Mouse (Mus musculus) lung, embryonic 14.5 days (tissue): ENCODE results near the gene Tmem204. TPM values are rescaled to one million over a fixed set of nuclear protein-coding genes. Genes with fewer than 3 reads are reported as not detected.

Experiments
- ATAC-seq: fragments of 200-750 bp; cut with Nextera tagmentation; 2 replicates; pipeline ENCODE4 v1.8.0; 2017; ENCODE audit warnings: mild to moderate bottlenecking, moderate TSS enrichment, moderate library complexity; ENCODE audit not compliant: insufficient read depth
- DNase-seq: peaks from one replicate; pipeline ENCODE4 v3.0.0-alpha.2; 2015
- H3K27ac ChIP-seq: fragments of 300-500 bp; sonication (generic); 2 replicates; pipeline ENCODE4 v1.5.1; 2014; ENCODE audit warnings: low read depth, mild to moderate bottlenecking, moderate library complexity
- H3K27me3 ChIP-seq: fragments of 300-500 bp; sonication (generic); 2 replicates; pipeline ENCODE4 v1.6.1; 2014; ENCODE audit warnings: low read length, control low read depth; ENCODE audit not compliant: insufficient read depth
- H3K36me3 ChIP-seq: fragments of 300-500 bp; sonication (generic); 2 replicates; pipeline ENCODE4 v1.6.1; 2014; ENCODE audit warnings: control low read depth; ENCODE audit not compliant: insufficient read depth
- H3K4me1 ChIP-seq: fragments of 300-500 bp; sonication (generic); 2 replicates; pipeline ENCODE4 v1.6.1; 2014; ENCODE audit warnings: antibody characterized with exemption, control low read depth; ENCODE audit not compliant: insufficient read depth
- H3K4me2 ChIP-seq: fragments of 300-500 bp; sonication (generic); 2 replicates; pipeline ENCODE4 v1.6.1; 2014; ENCODE audit warnings: mild to moderate bottlenecking
- H3K4me3 ChIP-seq: fragments of 300-500 bp; sonication (generic); 2 replicates; pipeline ENCODE4 v1.5.1; 2014; ENCODE audit warnings: low read depth, low read length
- H3K9ac ChIP-seq: fragments of 300-500 bp; sonication (generic); 2 replicates; pipeline ENCODE4 v1.6.1; 2014
- H3K9me3 ChIP-seq: fragments of 300-500 bp; sonication (generic); 2 replicates; pipeline ENCODE4 v1.6.1; 2016; ENCODE audit warnings: low read depth, low read length, control low read depth
- CTCF ChIP-seq: IDR thresholded peaks from 2 replicates; pipeline ENCODE4 v1.5.1; 2016; ENCODE audit warnings: antibody characterized with exemption, low read depth
- WGBS: fragments of 180-500 bp; shearing (Covaris S2); extraction: QIAGEN DNeasy Blood & Tissue Kit; methylation state at CpG from one replicate; pipeline ENCODE4 v1.1.7; 2014; 5-methylcytosine and 5-hydroxymethylcytosine counted together
- polyA plus RNA-seq: library from polyadenylated mRNA; unstranded; fragments of >200 nt; fragmentation: Nextera tagmentation; extraction: Ambion mirVana; gene quantifications from 2 replicates; pipeline ENCODE4 v1.2.1, GENCODE M21; 2014

Tmem204 gene
- polyA plus RNA-seq, 1 experiment from 2014 or later, result 65.2 TPM

DNA sequence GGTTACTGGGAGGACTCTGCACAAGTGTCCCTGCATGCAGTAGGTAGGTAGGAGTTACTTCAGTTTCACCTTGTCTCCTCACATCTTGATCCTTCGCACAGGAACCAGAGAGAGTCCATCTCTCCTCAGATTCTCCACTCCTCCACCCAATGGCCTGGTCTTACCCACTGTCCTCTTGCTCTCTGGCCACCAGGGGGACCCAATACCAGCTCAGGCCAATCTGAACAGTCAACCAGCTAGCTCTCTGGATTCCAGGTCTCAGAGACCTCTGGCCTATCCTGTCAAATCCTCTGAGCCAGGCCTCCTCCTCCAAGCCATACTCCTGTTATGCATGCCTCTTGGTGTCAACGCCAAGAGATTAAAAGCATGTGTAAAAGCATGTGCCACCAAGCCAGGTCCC is 26.2 kb upstream of the Tmem204 start:
- 88% methylated on average over 2 of the region's 2 CpGs for WGBS
- no peak overlapping the region for H3K4me2 ChIP-seq
- no peaks in the 10 kb centered on the region for H3K27me3 ChIP-seq
- no peak overlapping the region for H3K9ac ChIP-seq
- TF ChIP-seq CTCF, result peak; percentile 80
- DNase-seq, result peak; percentile 63
- H3K9me3 ChIP-seq, result no peaks in the 10 kb centered on the region
- no peak overlapping the region for H3K27ac ChIP-seq
- peaks cover under 1% of the 10 kb centered on the region for H3K4me1 ChIP-seq
- peaks cover 71% of the 10 kb centered on the region for H3K36me3 ChIP-seq
- no peak overlapping the region for H3K4me3 ChIP-seq
- no peak for ATAC-seq

DNA sequence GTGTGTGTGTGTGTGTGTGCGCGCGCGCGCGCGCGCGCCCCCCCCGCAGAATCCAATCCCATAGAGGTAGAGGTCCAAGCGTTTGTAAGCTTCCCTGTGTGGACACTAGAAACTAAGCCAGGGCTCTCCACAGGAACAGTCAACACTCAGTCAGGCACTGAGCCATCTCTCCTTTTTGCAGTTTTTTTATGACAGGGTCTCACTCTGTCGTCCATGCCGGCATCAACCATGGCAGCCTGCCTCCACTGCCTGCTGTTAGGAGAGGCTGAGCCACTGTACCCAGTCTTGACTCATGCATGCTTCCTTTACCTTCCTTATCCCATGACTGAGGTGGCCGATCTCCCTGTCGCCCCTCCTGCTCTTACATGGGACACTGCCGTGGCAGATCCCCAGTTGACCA is 24.4 kb upstream of the Tmem204 start:
- Histone ChIP-seq H3K9ac (no peak overlapping the region), H3K36me3 (peaks cover 83% of the 10 kb centered on the region), H3K9me3 (no peaks in the 10 kb centered on the region), H3K4me2 (no peak overlapping the region), H3K27ac (no peak overlapping the region), H3K4me3 (no peak overlapping the region), H3K4me1 (no peaks in the 10 kb centered on the region), H3K27me3 (no peaks in the 10 kb centered on the region)
- ATAC-seq (no peak), DNase-seq (no peak)
- no peak for TF ChIP-seq CTCF
- WGBS, result 79% methylated on average over 11 of the region's 16 CpGs

DNA sequence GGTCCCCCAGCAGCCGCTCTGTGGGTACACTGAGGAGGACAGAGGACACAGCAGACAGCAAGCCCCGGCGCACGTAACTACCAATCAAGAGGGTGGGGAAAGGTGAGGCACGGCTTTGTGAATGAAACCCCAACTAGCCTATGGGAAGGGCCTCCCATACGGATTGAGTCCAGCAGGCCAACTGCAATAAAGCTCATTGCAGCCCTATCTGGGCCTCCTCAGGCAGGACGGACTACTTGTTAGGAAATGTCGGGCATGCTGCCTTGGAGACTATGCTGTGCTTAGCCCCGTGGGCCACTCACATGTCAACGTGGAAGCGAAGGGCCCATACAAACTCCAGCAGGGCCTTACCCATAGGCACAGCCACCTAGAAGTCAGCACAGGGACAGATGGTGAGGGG is 17.9 kb upstream of the Tmem204 start:
- TF ChIP-seq CTCF, result no peak
- no peaks in the 10 kb centered on the region for H3K27me3 ChIP-seq
- 90% methylated on average over 11 of the region's 11 CpGs for WGBS
- no peak overlapping the region for H3K27ac ChIP-seq
- H3K4me1 ChIP-seq, result no peaks in the 10 kb centered on the region
- no peak overlapping the region for H3K4me2 ChIP-seq
- no peak overlapping the region for H3K4me3 ChIP-seq
- H3K9me3 ChIP-seq, result no peaks in the 10 kb centered on the region
- DNase-seq, result no peak
- peaks cover 88% of the 10 kb centered on the region for H3K36me3 ChIP-seq
- ATAC-seq, result no peak
- H3K9ac ChIP-seq, result no peak overlapping the region

DNA sequence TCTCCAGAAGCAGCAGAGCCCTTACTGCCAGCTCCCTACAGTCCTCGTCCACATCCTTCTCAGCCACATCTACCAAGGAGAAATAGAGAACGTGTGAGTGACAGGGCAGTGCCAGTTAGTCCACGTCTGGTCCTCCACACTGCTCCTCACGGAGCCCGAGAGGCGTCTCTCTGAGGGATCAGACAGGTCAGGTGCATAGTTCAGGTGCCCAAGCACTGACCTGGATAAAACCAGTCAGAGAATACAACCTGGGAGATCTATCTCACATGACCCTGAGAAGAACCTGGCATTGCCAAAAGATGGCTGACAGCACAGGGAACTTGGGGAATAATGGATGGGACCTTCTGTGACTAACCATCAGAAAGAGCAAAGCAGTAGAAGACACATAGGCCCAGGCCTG is 16.7 kb upstream of the Tmem204 start:
- Histone ChIP-seq H3K36me3 (peaks cover 75% of the 10 kb centered on the region), H3K4me3 (no peak overlapping the region), H3K27ac (no peak overlapping the region), H3K9me3 (no peaks in the 10 kb centered on the region), H3K4me2 (no peak overlapping the region), H3K27me3 (no peaks in the 10 kb centered on the region), H3K9ac (no peak overlapping the region), H3K4me1 (no peaks in the 10 kb centered on the region)
- WGBS, result 90% methylated on average over 6 of the region's 6 CpGs
- ATAC-seq, result no peak
- no peak for DNase-seq
- no peak for TF ChIP-seq CTCF

DNA sequence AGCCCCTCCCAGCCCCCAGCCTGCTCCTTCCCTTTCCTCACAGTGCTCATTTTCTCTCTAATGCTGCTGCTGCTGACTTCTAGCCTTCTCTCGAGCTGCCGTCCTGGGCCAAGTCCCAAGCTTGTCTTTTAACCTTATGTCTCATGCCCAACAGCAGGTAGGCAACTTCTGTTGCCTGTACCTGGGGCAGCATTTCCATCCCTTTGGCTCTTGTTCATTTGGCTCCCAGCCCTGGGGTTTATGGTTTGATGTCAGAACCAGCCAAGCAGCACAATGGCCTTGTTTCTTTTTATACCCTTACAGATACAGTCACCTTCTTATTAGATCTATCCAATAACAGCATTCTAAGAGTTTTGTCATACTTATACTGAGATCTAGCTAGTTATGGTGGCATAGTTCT is 12.8 kb upstream of the Tmem204 start:
- Histone ChIP-seq H3K9ac (no peak overlapping the region), H3K9me3 (no peaks in the 10 kb centered on the region), H3K4me3 (no peak overlapping the region), H3K36me3 (peaks cover 37% of the 10 kb centered on the region), H3K27ac (no peak overlapping the region), H3K4me1 (no peaks in the 10 kb centered on the region), H3K27me3 (no peaks in the 10 kb centered on the region), H3K4me2 (no peak overlapping the region)
- 83% methylated on average over 2 of the region's 2 CpGs for WGBS
- no peak for ATAC-seq
- DNase-seq, result no peak
- TF ChIP-seq CTCF, result no peak

DNA sequence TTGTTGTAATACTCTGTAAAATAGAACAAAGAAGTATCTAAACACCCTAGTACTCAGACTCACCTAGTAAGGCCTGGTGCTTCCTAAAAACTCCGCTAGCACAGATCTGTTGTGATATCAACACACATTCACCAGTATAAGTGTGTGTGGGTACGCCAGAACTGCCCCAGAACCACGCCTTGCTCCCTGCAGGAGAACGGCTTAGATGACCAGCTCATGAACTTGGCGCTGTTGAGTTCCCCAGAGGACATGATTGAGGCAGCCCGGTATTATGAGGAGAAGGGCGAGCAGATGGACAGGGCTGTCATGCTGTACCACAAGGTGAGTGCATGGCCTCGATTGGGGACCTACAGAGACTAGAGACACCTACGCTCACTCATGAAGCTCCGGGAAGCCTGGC is 7.1 kb upstream of the Tmem204 start:
- H3K4me2 ChIP-seq, result no peak overlapping the region
- H3K9me3 ChIP-seq, result no peaks in the 10 kb centered on the region
- WGBS, result 92% methylated on average over 10 of the region's 10 CpGs
- peaks cover 4% of the 10 kb centered on the region; the same call in 1 of the 2 replicates for H3K4me1 ChIP-seq
- no peak for TF ChIP-seq CTCF
- ATAC-seq (no peak), DNase-seq (no peak)
- H3K4me3 ChIP-seq, result no peak overlapping the region
- no peak overlapping the region for H3K27ac ChIP-seq
- H3K9ac ChIP-seq, result no peak overlapping the region
- H3K36me3 ChIP-seq, result 0 out of 2 replicates have a peak, but pooled peaks cover 4% of the 10 kb centered on the region
- H3K27me3 ChIP-seq, result no peaks in the 10 kb centered on the region

DNA sequence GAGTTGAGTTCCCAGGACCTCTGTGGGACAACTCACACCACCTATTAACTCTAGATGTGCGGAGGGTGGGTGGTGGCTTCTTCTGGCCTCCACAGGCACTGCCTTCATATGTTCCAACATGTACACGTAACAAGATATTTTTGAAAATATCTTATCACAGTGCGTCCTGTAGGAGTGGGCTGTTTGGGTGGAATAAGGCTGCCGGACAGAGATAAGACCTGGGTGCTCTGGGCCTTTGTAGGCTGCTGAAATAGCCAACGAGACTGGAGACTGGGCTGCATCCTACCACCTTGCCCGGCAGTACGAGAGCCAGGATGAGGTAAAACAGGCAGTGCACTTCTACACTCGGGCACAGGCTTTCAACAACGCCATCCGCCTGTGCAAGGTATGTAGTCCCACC is 5.8 kb upstream of the Tmem204 start:
- Histone ChIP-seq H3K4me2 (peak overlapping the region; percentile 18; the same call in 1 of the 2 replicates), H3K27me3 (no peaks in the 10 kb centered on the region), H3K9ac (0 out of 2 replicates have a peak overlapping the region, but pooled peaks have one; percentile 26), H3K27ac (0 out of 2 replicates have a peak overlapping the region, but pooled peaks have one; percentile 18), H3K4me1 (peaks cover 4% of the 10 kb centered on the region; the same call in 1 of the 2 replicates), H3K4me3 (no peak overlapping the region; the same call in 1 of the 2 replicates), H3K36me3 (0 out of 2 replicates have a peak, but pooled peaks cover 4% of the 10 kb centered on the region), H3K9me3 (no peaks in the 10 kb centered on the region)
- 87% methylated on average over 10 of the region's 10 CpGs for WGBS
- TF ChIP-seq CTCF, result no peak
- DNase-seq (no peak), ATAC-seq (no peak)

DNA sequence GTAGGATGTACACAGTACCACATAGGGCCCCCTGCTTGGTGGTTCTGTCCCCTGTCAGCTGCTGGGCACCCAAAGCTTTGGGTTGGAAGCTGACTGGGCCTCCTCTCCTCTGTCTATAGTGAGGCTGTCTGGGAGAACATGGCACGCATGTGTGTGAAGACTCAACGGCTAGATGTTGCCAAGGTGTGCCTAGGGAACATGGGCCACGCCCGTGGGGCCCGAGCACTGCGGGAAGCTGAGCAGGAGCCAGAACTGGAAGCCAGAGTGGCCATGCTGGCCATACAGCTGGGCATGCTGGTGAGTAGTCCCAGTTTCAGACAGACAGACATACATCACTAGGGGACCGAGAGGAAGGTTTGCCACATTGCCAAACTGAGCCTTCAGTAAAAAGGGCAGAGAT is 3.3 kb upstream of the Tmem204 start:
- ATAC-seq (no peak), DNase-seq (no peak)
- 87% methylated on average over 7 of the region's 7 CpGs for WGBS
- no peak overlapping the region for H3K9ac ChIP-seq
- H3K9me3 ChIP-seq, result no peaks in the 10 kb centered on the region
- TF ChIP-seq CTCF, result no peak
- H3K27me3 ChIP-seq, result no peaks in the 10 kb centered on the region
- H3K27ac ChIP-seq, result no peak overlapping the region
- no peak overlapping the region for H3K4me2 ChIP-seq
- H3K4me1 ChIP-seq, result peaks cover 16% of the 10 kb centered on the region
- H3K4me3 ChIP-seq, result no peak overlapping the region
- H3K36me3 ChIP-seq, result 0 out of 2 replicates have a peak, but pooled peaks cover 4% of the 10 kb centered on the region
